Mouse (Mus musculus) layer of hippocampus, postnatal 25 days (tissue): ENCODE data around the gene Ciita. TPM values are rescaled to one million over a fixed set of nuclear protein-coding genes. Genes with fewer than 3 reads are reported as not detected.

Experiments used
- DNase-seq, 2 experiments: peaks; one replicate each; pipeline ENCODE4 v3.0.0; 2022; ENCODE audit warnings: mixed read lengths in 2 of 2, low spot score in 1 of 2; ENCODE audit errors: extremely low spot score in 1 of 2
- total RNA-seq, 2 experiments: library from RNA; stranded (reverse); gene quantifications; 2 replicates each; pipeline ENCODE4 v1.2.3; 2021

The Ciita gene
- total RNA-seq, 2 experiments from 2014 or later, result not detected

GRCm38 (mm10) chr16:10468201-10468600 lies 11.7 kb upstream of the Ciita start:
- DNase-seq, result peak; percentile 30 to 47

GRCm38 (mm10) chr16:10471950-10472349 lies 7.9 kb upstream of the Ciita start:
- DNase-seq, result no peak

- no peak for DNase-seq
These were observed 4.9 kb upstream of the Ciita start for GRCm38 (mm10) chr16:10474956-10475355.

GRCm38 (mm10) chr16:10475919-10476318 lies 3.9 kb upstream of the Ciita start:
- no peak for DNase-seq

- DNase-seq, result no peak
These were observed 2.5 kb downstream of the Ciita start for GRCm38 (mm10) chr16:10482343-10482742.

GRCm38 (mm10) chr16:10486993-10487392 lies 7.1 kb downstream of the Ciita start:
- DNase-seq, result no peak

- no peak for DNase-seq
These were observed 8.1 kb downstream of the Ciita start for GRCm38 (mm10) chr16:10487895-10488493.

GRCm38 (mm10) chr16:10488769-10489481 lies 9.1 kb downstream of the Ciita start:
- DNase-seq, result no peak

- no peak for DNase-seq
These were observed 9.6 kb downstream of the Ciita start for GRCm38 (mm10) chr16:10489483-10489882.

GRCm38 (mm10) chr16:10489904-10490457 lies 10.1 kb downstream of the Ciita start:
- DNase-seq, result no peak

GRCm38 (mm10) chr16:10490503-10491150 lies 10.8 kb downstream of the Ciita start:
- no peak for DNase-seq

- DNase-seq, result no peak
These were observed 11.9 kb downstream of the Ciita start for GRCm38 (mm10) chr16:10491716-10492115.

GRCm38 (mm10) chr16:10492587-10492986 lies 12.7 kb downstream of the Ciita start:
- DNase-seq, result no peak

- DNase-seq, result no peak
These were observed 16.0 kb downstream of the Ciita start for GRCm38 (mm10) chr16:10495824-10496298.

- DNase-seq, result no peak
These were observed 18.3 kb downstream of the Ciita start for GRCm38 (mm10) chr16:10498096-10498602.

- no peak for DNase-seq
These were observed 19.3 kb downstream of the Ciita start for GRCm38 (mm10) chr16:10499122-10499521.

- DNase-seq, result peak in 1 of 2 experiments; percentile 31
These were observed 22.0 kb downstream of the Ciita start for GRCm38 (mm10) chr16:10501865-10502264.

GRCm38 (mm10) chr16:10503058-10503457 lies 23.2 kb downstream of the Ciita start:
- DNase-seq, result no peak

- DNase-seq, result no peak
These were observed 27.6 kb downstream of the Ciita start for GRCm38 (mm10) chr16:10507445-10507844.

GRCm38 (mm10) chr16:10508691-10509090 lies 28.8 kb downstream of the Ciita start:
- DNase-seq, result no peak
